Mouse (Mus musculus): ENCODE data around the gene Atad3a. TPM values are rescaled to one million over a fixed set of nuclear protein-coding genes. Genes with fewer than 3 reads are reported as not detected.

The Atad3a gene
- total RNA-seq, 1 experiment = 169 TPM

GRCm38 (mm10) chr4:155727993-155728392, 32.9 kb downstream of the Atad3a start:
- TF ChIP-seq MAFK (IDR thresholded peaks at IDR 0.05; ENCODE audit: insufficient read depth, low read depth, low read length) (no peak), HCFC1 (IDR thresholded peaks at IDR 0.05; ENCODE audit: borderline replicate concordance, insufficient read depth, low read length) (no peak), CHD2 (IDR thresholded peaks at IDR 0.05; ENCODE audit: low read depth, low read length) (no peak), ZC3H11A (IDR thresholded peaks at IDR 0.05; ENCODE audit: borderline replicate concordance, low read depth, low read length) (no peak), ZNF384 (IDR thresholded peaks at IDR 0.05; ENCODE audit: low read depth, low read length) (no peak)
- in situ Hi-C loops (cut with MboI; ENCODE audit: low sequenced_read_pairs in 2 of 2, unreplicated experiment in 2 of 2) = no loop called here
- no peaks in the 10 kb centered on the region for H3K4me1 ChIP-seq (ENCODE audit: control insufficient read depth in 2 of 2, insufficient read depth in 2 of 2, low read length in 2 of 2, poor library complexity in 1 of 2)
- peaks cover 27% of the 10 kb centered on the region for H3K36me3 ChIP-seq (ENCODE audit: control insufficient read depth, insufficient read depth, low read length, poor library complexity, severe bottlenecking)
- H3K27ac ChIP-seq (ENCODE audit: insufficient read depth, low read depth, low read length, poor library complexity, severe bottlenecking) = no peak overlapping the region
- H3K9ac ChIP-seq (ENCODE audit: insufficient read depth, low read depth, low read length, poor library complexity, severe bottlenecking) = no peak overlapping the region
- no peak overlapping the region for H3K4me3 ChIP-seq (ENCODE audit: insufficient read depth in 1 of 2, low read depth in 1 of 2, low read length in 2 of 2, poor library complexity in 1 of 2, severe bottlenecking in 1 of 2)
- no peaks in the 10 kb centered on the region for H3K9me3 ChIP-seq (ENCODE audit: control insufficient read depth, insufficient read depth, low read depth, low read length)
- DNase-seq (ENCODE audit: low read depth, low spot score) = no peak

GRCm38 (mm10) chr4:155721668-155722083, 39.2 kb downstream of the Atad3a start:
- peak overlapping the region; percentile 5; the same call in 1 of the 2 replicates for H3K27ac ChIP-seq (ENCODE audit: insufficient read depth, low read depth, low read length, poor library complexity, severe bottlenecking)
- peaks cover 21% of the 10 kb centered on the region for H3K36me3 ChIP-seq (ENCODE audit: control insufficient read depth, insufficient read depth, low read length, poor library complexity, severe bottlenecking)
- in situ Hi-C loops (cut with MboI; ENCODE audit: low sequenced_read_pairs in 2 of 2, unreplicated experiment in 2 of 2) = no loop called here
- H3K9me3 ChIP-seq (ENCODE audit: control insufficient read depth, insufficient read depth, low read depth, low read length) = no peaks in the 10 kb centered on the region
- H3K4me3 ChIP-seq (ENCODE audit: insufficient read depth in 1 of 2, low read depth in 1 of 2, low read length in 2 of 2, poor library complexity in 1 of 2, severe bottlenecking in 1 of 2) = no peak overlapping the region
- no peak overlapping the region for H3K9ac ChIP-seq (ENCODE audit: insufficient read depth, low read depth, low read length, poor library complexity, severe bottlenecking)
- DNase-seq (ENCODE audit: low read depth, low spot score) = no peak
- TF ChIP-seq MAFK (IDR thresholded peaks at IDR 0.05; ENCODE audit: insufficient read depth, low read depth, low read length) (peak; percentile 84), ZNF384 (IDR thresholded peaks at IDR 0.05; ENCODE audit: low read depth, low read length) (no peak)
- peaks cover 3 to 5% of the 10 kb centered on the region in 2 experiments; a peak in 2 of 4 replicates for H3K4me1 ChIP-seq (ENCODE audit: control insufficient read depth in 2 of 2, insufficient read depth in 2 of 2, low read length in 2 of 2, poor library complexity in 1 of 2)

- H3K9ac ChIP-seq (ENCODE audit: insufficient read depth, low read depth, low read length, poor library complexity, severe bottlenecking) = 0 out of 2 replicates have a peak overlapping the region, but pooled peaks have one; percentile 18
- TF ChIP-seq MAFK (IDR thresholded peaks at IDR 0.05; ENCODE audit: insufficient read depth, low read depth, low read length) = 0 out of 2 replicates have a peak, but pooled peaks have one; percentile 39
- no peak for TF ChIP-seq HCFC1 (IDR thresholded peaks at IDR 0.05; ENCODE audit: borderline replicate concordance, insufficient read depth, low read length)
- no peak for TF ChIP-seq ZNF384 (IDR thresholded peaks at IDR 0.05; ENCODE audit: low read depth, low read length)
- peaks cover 9 to 11% of the 10 kb centered on the region in 2 experiments for H3K4me1 ChIP-seq (ENCODE audit: control insufficient read depth in 2 of 2, insufficient read depth in 2 of 2, low read length in 2 of 2, poor library complexity in 1 of 2)
- DNase-seq (ENCODE audit: low read depth, low spot score) = no peak
- H3K27ac ChIP-seq (ENCODE audit: insufficient read depth, low read depth, low read length, poor library complexity, severe bottlenecking) = no peak overlapping the region
- H3K36me3 ChIP-seq (ENCODE audit: control insufficient read depth, insufficient read depth, low read length, poor library complexity, severe bottlenecking) = peaks cover 7% of the 10 kb centered on the region
- H3K9me3 ChIP-seq (ENCODE audit: control insufficient read depth, insufficient read depth, low read depth, low read length) = no peaks in the 10 kb centered on the region
- in situ Hi-C loops (cut with MboI; ENCODE audit: low sequenced_read_pairs in 2 of 2, unreplicated experiment in 2 of 2) = no loop called here
- H3K4me3 ChIP-seq (ENCODE audit: insufficient read depth in 1 of 2, low read depth in 1 of 2, low read length in 2 of 2, poor library complexity in 1 of 2, severe bottlenecking in 1 of 2) = no peak overlapping the region
Measured at GRCm38 (mm10) chr4:155710521-155711252, 50.2 kb downstream of the Atad3a start.

GRCm38 (mm10) chr4:155708988-155709387, 51.9 kb downstream of the Atad3a start:
- no peaks in the 10 kb centered on the region for H3K36me3 ChIP-seq (ENCODE audit: control insufficient read depth, insufficient read depth, low read length, poor library complexity, severe bottlenecking)
- TF ChIP-seq CHD2 (IDR thresholded peaks at IDR 0.05; ENCODE audit: low read depth, low read length) (no peak), ZNF384 (IDR thresholded peaks at IDR 0.05; ENCODE audit: low read depth, low read length) (no peak), HCFC1 (IDR thresholded peaks at IDR 0.05; ENCODE audit: borderline replicate concordance, insufficient read depth, low read length) (no peak)
- in situ Hi-C loops (cut with MboI; ENCODE audit: low sequenced_read_pairs in 2 of 2, unreplicated experiment in 2 of 2) = no loop called here

GRCm38 (mm10) chr4:155708582-155708981, 52.3 kb downstream of the Atad3a start:
- Histone ChIP-seq H3K27ac (ENCODE audit: insufficient read depth, low read depth, low read length, poor library complexity, severe bottlenecking) (no peak overlapping the region), H3K4me1 (ENCODE audit: control insufficient read depth in 2 of 2, insufficient read depth in 2 of 2, low read length in 2 of 2, poor library complexity in 1 of 2) (peaks cover 8 to 11% of the 10 kb centered on the region in 2 experiments), H3K36me3 (ENCODE audit: control insufficient read depth, insufficient read depth, low read length, poor library complexity, severe bottlenecking) (no peaks in the 10 kb centered on the region), H3K4me3 (ENCODE audit: insufficient read depth in 1 of 2, low read depth in 1 of 2, low read length in 2 of 2, poor library complexity in 1 of 2, severe bottlenecking in 1 of 2) (no peak overlapping the region), H3K9me3 (ENCODE audit: control insufficient read depth, insufficient read depth, low read depth, low read length) (no peaks in the 10 kb centered on the region), H3K9ac (ENCODE audit: insufficient read depth, low read depth, low read length, poor library complexity, severe bottlenecking) (no peak overlapping the region)
- in situ Hi-C loops (cut with MboI; ENCODE audit: low sequenced_read_pairs in 2 of 2, unreplicated experiment in 2 of 2) = no loop called here
- no peak for DNase-seq (ENCODE audit: low read depth, low spot score)
- TF ChIP-seq CHD2 (IDR thresholded peaks at IDR 0.05; ENCODE audit: low read depth, low read length) = no peak
- TF ChIP-seq MAFK (IDR thresholded peaks at IDR 0.05; ENCODE audit: insufficient read depth, low read depth, low read length) = no peak
- TF ChIP-seq ZNF384 (IDR thresholded peaks at IDR 0.05; ENCODE audit: low read depth, low read length) = no peak
- TF ChIP-seq HCFC1 (IDR thresholded peaks at IDR 0.05; ENCODE audit: borderline replicate concordance, insufficient read depth, low read length) = no peak
- TF ChIP-seq ZC3H11A (IDR thresholded peaks at IDR 0.05; ENCODE audit: borderline replicate concordance, low read depth, low read length) = no peak

More at GRCm38 (mm10) chr4:155708988-155709387, 51.9 kb downstream of the Atad3a start:
- Histone ChIP-seq H3K4me1 (ENCODE audit: control insufficient read depth in 2 of 2, insufficient read depth in 2 of 2, low read length in 2 of 2, poor library complexity in 1 of 2) (peaks cover 9 to 11% of the 10 kb centered on the region in 2 experiments), H3K9me3 (ENCODE audit: control insufficient read depth, insufficient read depth, low read depth, low read length) (no peaks in the 10 kb centered on the region), H3K27ac (ENCODE audit: insufficient read depth, low read depth, low read length, poor library complexity, severe bottlenecking) (no peak overlapping the region), H3K9ac (ENCODE audit: insufficient read depth, low read depth, low read length, poor library complexity, severe bottlenecking) (no peak overlapping the region), H3K4me3 (ENCODE audit: insufficient read depth in 1 of 2, low read depth in 1 of 2, low read length in 2 of 2, poor library complexity in 1 of 2, severe bottlenecking in 1 of 2) (no peak overlapping the region)
- no peak for DNase-seq (ENCODE audit: low read depth, low spot score)
